Mouse (Mus musculus) lung, adult 2 months (tissue): ENCODE results near the gene Tnr.

Source experiments
- CTCF ChIP-seq: fragments of 200-500 bp; IDR thresholded peaks from 2 replicates; pipeline ENCODE4 v1.5.1; 2011; ENCODE audit warnings: mild to moderate bottlenecking, low read length, control low read depth; ENCODE audit not compliant: insufficient read depth
- POLR2A ChIP-seq: fragments of 200-500 bp; IDR thresholded peaks from 2 replicates; pipeline ENCODE4 v1.6.1; 2011; ENCODE audit warnings: low read depth, mild to moderate bottlenecking, control low read depth, low read length, borderline replicate concordance; ENCODE audit errors: extremely low read depth

GRCm38 (mm10) chr1:159895094-159895493 lies 371.5 kb downstream of the Tnr start:
- TF ChIP-seq CTCF (no peak), POLR2A (no peak)
